Mouse (Mus musculus) thymus, adult 2 months (tissue): Measurements from ENCODE around the gene Hes2.

Experiments
- CTCF ChIP-seq: fragments of 200-500 bp; IDR thresholded peaks from 2 replicates; pipeline ENCODE4 v1.5.1; 2012; ENCODE audit warnings: mild to moderate bottlenecking, control low read depth, low read length, moderate library complexity, borderline replicate concordance; ENCODE audit not compliant: control insufficient read depth, poor library complexity, insufficient read depth; ENCODE audit errors: extremely low read depth
- POLR2A ChIP-seq: fragments of 200-500 bp; IDR thresholded peaks from 2 replicates; pipeline ENCODE4 v1.6.1; 2012; ENCODE audit warnings: mild to moderate bottlenecking, low read length, control low read depth, moderate library complexity; ENCODE audit not compliant: control insufficient read depth, poor library complexity, insufficient read depth; ENCODE audit errors: extremely low read depth

DNA sequence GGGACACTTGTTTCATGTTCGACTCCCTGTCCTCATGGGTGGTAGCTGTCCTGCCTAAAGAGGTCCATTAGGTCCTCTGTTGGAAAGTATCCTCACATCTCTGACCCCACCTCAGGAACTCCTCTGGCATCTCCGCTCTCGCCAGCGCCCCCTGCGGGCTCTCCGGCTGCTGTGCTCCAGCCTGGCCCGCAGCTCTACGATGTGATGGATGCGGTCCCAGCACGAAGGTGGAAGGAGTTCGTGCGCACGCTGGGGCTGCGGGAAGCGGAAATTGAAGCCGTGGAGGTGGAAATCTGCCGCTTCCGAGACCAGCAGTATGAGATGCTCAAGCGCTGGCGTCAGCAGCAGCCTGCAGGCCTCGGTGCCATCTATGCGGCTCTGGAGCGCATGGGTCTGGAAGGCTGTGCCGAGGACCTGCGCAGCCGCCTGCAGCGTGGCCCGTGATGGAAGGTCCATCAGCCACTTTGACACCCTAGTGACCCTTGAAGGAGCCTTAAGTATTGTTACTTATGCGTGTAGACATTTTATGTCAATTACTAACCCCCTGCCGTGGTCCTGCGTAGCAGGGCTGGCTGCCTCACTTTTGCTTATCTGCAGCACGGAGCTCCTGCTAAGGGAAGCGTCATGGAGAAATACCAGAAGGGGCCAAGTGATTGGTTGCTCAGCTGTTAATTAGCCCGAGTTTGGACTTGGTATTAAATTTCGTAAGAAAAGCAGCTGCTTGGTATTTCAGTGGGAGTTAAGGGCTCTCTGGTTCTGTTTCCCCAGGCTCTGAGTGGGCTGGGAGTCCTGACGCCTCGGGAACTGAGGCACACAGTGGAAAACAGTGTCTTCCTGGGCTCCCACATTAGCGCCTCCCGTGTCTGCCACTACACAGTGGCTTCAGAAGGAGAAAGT is 39.0 kb upstream of the Hes2 start:
- TF ChIP-seq CTCF (0 out of 2 replicates have a peak, but pooled peaks have one; percentile 33), POLR2A (no peak)
